Mouse (Mus musculus): ENCODE data around the gene Mrps18a. TPM values are rescaled to one million over a fixed set of nuclear protein-coding genes. Genes with fewer than 3 reads are reported as not detected.
A peak's percentile ranks its signal among the peaks of the same experiment; 100 is the strongest.

The Mrps18a gene
- polyA plus RNA-seq, 1 experiment from 2014 or later: 149 TPM

DNA sequence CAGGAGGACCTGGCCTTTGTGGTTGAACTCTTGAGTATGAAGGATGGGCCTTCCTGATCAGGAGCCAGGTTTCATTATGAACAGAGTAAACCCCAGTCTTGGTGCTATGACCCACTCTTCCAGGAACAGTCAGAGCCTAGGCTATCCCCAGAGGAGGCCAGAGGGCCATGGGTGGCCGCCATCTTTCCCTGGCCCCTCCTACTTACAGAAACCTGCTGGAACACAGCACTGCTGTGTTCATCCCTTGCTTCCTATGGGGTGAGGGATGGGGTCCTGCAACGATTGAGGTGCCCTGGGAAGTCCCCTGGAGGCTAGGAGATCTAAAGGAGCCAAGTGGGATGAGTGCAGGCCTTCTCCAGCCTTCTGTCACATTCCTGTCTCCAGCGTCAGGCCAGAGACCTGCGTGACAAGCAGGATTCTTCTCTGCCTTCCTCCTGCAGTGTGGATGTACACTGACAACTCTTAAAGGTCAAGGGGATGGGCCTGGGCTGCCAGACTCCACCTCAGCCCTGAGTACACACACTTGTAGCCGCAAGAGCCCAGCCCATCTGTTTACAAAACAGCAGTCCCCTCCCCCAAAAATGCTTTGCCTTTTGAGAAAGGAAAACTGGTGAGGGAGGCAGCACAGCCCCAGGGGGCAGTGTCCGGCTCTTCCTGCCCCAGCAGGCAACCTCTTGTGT lies 17.2 kb downstream of the Mrps18a start:
- H3K4me3 ChIP-seq: no peak overlapping the region
- H3K27me3 ChIP-seq: no peaks in the 10 kb centered on the region
- no peak overlapping the region for H3K4me2 ChIP-seq
- no peak overlapping the region for H3K27ac ChIP-seq
- 79% methylated on average over 6 of the region's 6 CpGs for WGBS
- peaks cover 74% of the 10 kb centered on the region for H3K36me3 ChIP-seq
- H3K4me1 ChIP-seq (replicated peaks): no peaks in the 10 kb centered on the region
- H3K9me3 ChIP-seq: no peaks in the 10 kb centered on the region
- ATAC-seq (ENCODE audit: low FRiP score): no peak
- peak overlapping the region; percentile 35; the same call in 1 of the 2 replicates for H3K9ac ChIP-seq

DNA sequence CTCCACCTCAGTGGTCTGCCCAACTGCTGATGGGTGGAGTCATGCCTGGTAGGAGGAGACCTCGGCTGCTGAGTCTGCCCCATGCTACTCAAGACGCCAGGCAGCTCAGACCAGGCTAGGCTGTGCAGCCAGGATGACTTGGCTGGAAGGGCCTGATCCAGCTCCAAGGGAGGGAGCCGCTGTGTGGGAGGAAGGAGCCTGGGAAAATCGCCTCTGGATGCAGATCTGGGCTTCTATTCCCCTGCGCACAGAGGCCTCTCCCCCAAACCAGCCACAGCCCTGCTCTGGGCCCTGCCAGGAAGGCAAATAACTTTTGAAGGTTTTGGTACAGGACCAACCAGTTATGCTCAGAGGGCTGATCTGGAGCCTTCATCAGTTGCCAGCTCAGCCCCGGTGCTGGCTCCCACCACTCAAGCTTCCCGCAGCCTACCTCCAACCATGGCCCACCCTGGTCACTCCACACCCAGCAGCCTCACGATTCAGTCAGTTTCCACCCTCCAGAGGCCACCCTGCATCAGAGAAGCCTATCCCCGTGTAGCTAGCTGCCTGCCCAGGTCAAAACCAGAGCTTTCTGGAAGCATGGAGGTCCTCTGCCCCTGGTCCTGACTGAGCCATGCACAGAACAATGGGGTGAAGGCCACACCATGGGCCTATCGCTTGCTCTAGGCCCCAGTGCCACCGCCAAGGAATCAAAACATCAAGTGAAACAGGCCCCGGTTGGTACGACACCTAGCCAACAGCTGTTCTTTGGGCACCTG lies 19.1 kb downstream of the Mrps18a start:
- 86% methylated on average over 13 of the region's 13 CpGs for WGBS

DNA sequence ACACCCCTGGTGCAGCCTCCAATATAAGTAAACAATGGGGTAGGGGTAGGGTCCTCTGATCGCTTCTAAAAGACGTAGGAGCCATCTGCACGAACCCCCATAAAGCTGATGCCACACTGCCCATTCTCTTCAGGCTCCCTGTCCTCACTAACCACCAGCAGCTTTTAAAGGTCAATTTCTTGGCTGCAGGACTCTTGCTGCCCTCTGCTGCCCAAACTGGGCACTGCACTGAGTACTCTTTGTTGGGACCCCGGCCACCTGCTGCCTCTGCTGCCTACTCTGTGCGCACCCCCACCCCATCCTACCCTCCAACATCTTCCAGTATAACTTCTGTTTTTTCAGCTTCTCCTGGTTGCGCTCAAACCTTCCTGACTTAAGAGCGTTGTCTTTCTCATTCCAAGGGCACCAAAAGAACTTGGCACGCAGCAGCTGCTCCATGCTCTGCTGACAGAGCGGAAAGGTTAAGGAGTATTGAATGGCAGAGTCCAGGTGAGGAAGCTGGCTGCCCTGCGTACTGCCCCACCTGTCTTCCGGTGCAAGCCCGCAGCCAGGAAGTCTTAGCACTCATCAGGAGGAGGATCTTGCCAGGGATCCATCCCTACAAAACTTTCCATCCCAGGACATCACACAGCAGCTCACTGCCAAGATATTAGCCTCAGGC lies 21.4 kb downstream of the Mrps18a start:
- 15% methylated on average over 12 of the region's 12 CpGs for WGBS
- H3K9ac ChIP-seq: no peak overlapping the region
- H3K9me3 ChIP-seq: no peaks in the 10 kb centered on the region
- H3K27me3 ChIP-seq: no peaks in the 10 kb centered on the region
- H3K4me3 ChIP-seq: no peak overlapping the region
- no peak overlapping the region for H3K4me2 ChIP-seq
- H3K4me1 ChIP-seq (replicated peaks): no peaks in the 10 kb centered on the region
- peak; percentile 60; the same call in 1 of the 2 replicates for ATAC-seq (ENCODE audit: low FRiP score)
- H3K36me3 ChIP-seq: peaks cover 36% of the 10 kb centered on the region
- H3K27ac ChIP-seq: no peak overlapping the region

More for the DNA sequence above, 19.1 kb downstream of the Mrps18a start:
- no peak overlapping the region for H3K27ac ChIP-seq
- no peaks in the 10 kb centered on the region for H3K4me1 ChIP-seq (replicated peaks)
- H3K27me3 ChIP-seq: no peaks in the 10 kb centered on the region
- no peak overlapping the region for H3K4me3 ChIP-seq
- peak overlapping the region; percentile 19; the same call in 1 of the 2 replicates for H3K9ac ChIP-seq
- ATAC-seq (ENCODE audit: low FRiP score): no peak
- H3K9me3 ChIP-seq: no peaks in the 10 kb centered on the region
- no peak overlapping the region for H3K4me2 ChIP-seq
- H3K36me3 ChIP-seq: peaks cover 54% of the 10 kb centered on the region

DNA sequence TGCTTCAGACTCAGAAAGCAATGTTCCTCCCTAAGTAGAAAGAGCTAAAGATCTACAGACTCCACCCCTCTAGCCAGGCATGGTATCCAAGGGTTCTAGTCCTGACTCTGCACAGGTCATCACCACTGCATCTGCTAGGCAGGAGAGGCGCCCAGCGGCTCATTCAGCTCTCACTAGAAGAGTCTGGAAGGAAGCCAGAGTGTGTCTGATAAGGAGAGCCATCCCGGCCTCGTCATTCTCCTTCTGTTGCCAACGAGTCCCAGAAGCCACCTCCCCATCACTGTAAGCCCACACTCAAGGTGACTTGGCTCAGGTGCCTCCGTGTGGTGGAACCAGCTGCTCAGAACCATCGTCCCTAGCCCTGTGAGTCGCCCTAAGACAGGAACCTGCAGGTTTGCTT lies 22.1 kb downstream of the Mrps18a start:
- no peak overlapping the region for H3K9ac ChIP-seq
- H3K4me3 ChIP-seq: no peak overlapping the region
- no peaks in the 10 kb centered on the region for H3K27me3 ChIP-seq
- 72% methylated on average over 8 of the region's 8 CpGs for WGBS
- H3K4me1 ChIP-seq (replicated peaks): no peaks in the 10 kb centered on the region
- no peaks in the 10 kb centered on the region for H3K9me3 ChIP-seq
- ATAC-seq (ENCODE audit: low FRiP score): no peak
- H3K4me2 ChIP-seq: no peak overlapping the region
- no peak overlapping the region for H3K27ac ChIP-seq
- peaks cover 29% of the 10 kb centered on the region for H3K36me3 ChIP-seq

DNA sequence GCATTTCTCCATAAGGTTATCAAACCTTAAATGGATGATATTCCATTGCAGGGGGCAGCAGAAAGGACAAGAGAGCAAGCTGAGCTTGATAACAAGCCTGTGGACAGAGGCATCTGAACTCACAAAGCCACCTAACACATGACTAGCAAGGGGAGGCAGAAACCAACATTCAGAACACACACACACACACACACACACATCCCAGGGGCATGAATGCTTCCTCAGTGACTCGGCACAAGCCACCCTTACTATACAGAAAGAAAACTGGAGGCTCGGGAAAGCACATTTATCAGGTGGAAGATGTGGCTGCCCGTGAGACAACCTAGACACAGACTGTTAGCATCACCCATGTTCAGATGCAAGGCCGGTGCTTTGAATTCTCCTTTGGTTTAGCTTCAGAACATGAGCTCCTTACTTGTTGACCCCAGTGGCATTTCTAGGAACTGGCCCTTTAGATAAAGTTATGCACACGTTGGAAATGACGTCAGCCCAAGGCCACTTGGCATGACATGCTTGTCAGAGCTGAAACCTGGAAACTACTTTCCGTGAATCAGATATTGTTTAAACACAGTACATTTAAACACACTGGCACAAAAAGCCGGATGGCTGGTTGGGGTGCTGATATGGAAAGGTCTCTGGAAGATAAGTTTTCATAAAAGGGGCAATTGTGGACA lies 27.9 kb downstream of the Mrps18a start:
- Histone ChIP-seq H3K27me3 (no peaks in the 10 kb centered on the region), H3K4me3 (no peak overlapping the region), H3K9ac (no peak overlapping the region), H3K36me3 (peaks cover 4% of the 10 kb centered on the region; the same call in 1 of the 2 replicates), H3K4me1 (replicated peaks) (peaks cover 13% of the 10 kb centered on the region), H3K9me3 (no peaks in the 10 kb centered on the region), H3K4me2 (no peak overlapping the region), H3K27ac (no peak overlapping the region)
- ATAC-seq (ENCODE audit: low FRiP score): no peak
- WGBS: 79% methylated on average over 8 of the region's 8 CpGs

DNA sequence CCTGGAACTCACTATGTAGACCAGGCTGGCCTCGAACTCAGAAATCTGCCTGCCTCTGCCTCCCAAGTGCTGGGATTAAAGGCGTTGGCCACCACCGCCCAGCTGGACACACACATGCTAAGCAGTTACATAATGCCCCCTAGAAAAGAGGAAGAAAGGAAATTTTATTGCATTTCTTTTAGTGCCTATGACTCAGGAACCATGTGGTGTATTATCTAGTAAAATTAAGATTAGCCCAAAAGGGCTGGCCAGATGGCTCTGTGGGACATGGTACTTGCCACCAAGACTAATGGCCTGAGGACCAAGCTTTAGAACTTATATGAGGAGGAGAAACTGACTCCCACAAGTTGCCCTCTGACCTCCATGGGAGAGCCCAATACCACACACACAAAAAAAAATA lies 29.1 kb downstream of the Mrps18a start:
- no peak overlapping the region for H3K9ac ChIP-seq
- ATAC-seq (ENCODE audit: low FRiP score): no peak

DNA sequence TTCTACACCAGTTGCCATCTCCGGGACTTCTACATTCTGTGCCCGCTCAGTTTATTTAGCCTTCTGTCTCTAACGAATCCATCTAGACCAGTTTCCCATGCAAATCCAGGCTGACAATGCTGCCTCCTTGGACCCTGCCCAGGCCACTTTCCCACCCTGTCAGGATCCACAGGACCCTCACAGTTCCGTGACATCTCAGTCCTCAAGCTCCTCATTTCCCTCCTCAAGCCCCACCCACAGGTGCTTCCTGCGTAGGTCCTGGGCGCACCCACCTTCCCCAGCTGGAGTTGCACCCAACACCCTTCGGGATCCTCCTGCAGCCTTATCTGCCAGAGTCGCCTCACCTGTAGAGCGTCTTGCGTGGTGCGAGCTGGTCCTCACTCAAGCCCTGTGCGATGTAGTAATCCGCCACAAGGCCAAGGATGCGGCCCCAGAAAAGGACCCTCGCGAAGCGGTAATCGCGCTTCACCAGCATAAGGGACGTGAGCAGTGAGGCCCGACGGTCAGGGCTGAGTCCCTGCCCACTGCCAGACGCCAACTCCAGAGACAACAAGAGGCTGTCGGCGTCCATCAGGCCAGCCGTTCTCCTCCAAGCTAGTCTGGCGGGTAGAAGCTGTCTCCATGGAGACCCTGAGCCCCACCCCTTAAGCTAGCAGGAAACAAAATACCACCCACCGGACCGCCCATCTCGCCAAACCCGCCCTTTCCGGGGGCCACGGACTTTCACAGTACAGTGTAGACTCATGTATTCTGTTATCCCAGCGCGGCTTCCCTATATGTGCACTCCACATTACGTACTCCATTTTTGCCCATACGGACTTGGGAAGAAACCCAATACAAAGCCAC lies 33.0 kb downstream of the Mrps18a start, which contains the start of gene Rsph9:
Rsph9 (minus strand) TSS at position 639 of the 846 bp plus-strand sequence.
- H3K27ac ChIP-seq: peak within 1 kb of the TSS; percentile 53; the same call in 1 of the 2 replicates
- H3K4me2 ChIP-seq: peak within 1 kb of the TSS; percentile 67
- peaks cover 35% of the 10 kb centered on the region for H3K36me3 ChIP-seq
- H3K4me1 ChIP-seq (replicated peaks): peaks cover 22% of the 10 kb centered on the region
- H3K27me3 ChIP-seq: no peaks in the 10 kb centered on the region
- H3K4me3 ChIP-seq: peak within 1 kb of the TSS; percentile 47
- WGBS: 7% methylated on average over 37 of the region's 37 CpGs
- H3K9me3 ChIP-seq: no peaks in the 10 kb centered on the region
- ATAC-seq (ENCODE audit: low FRiP score): peak; percentile 89
- H3K9ac ChIP-seq: peak within 1 kb of the TSS; percentile 69

More for the DNA sequence above, 29.1 kb downstream of the Mrps18a start:
- Histone ChIP-seq H3K4me2 (no peak overlapping the region), H3K27me3 (no peaks in the 10 kb centered on the region), H3K4me3 (no peak overlapping the region), H3K4me1 (replicated peaks) (peaks cover 22% of the 10 kb centered on the region), H3K9me3 (no peaks in the 10 kb centered on the region), H3K36me3 (peaks cover 4% of the 10 kb centered on the region; the same call in 1 of the 2 replicates), H3K27ac (no peak overlapping the region)
- 89% methylated on average over 3 of the region's 3 CpGs for WGBS

DNA sequence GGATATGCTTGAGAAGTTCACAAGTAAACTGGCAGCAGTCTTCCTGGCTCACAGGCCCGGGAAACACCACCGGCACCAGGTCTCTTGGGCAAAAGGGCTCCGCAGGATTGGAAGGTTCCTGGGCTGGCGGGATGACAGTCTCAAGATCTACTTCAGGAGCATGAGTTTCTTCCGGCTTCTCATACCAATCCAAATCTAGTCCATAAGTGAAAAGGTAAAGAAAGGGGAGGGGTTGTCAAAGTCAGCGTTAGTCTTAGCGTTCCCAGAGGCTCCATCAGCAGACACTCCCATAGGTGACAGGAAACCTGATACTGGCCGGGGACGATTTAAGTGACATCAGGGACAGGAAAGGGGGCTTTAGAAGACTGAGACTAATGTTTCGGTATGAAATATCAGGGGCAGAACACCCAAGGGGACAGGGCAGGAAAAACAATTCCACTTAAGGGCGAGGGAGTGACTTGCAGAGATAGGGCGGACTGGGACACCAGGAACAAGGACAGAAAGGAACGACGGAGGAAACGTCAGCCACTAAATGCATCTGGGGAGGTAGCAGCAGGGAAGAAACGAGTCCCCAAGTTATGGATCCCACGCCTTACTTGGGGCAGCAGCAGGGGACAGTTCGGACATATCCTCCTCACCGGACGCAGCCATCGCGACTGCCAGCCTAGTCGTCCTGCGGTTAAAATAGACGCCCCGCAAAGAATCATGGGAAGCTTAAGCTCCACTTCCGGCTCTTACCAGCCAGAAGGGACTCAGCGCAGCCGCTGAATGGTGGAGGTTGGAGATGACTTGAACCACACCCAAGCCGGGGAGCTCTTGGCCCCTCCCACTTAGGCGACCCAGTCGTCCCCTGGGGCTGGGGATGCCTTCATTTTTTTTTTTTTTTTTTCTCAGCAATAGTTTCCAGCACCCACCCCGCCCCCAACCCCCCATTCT lies 42.3 kb downstream of the Mrps18a start, which contains the start of gene Mad2l1bp:
Mad2l1bp (minus strand) TSS at position 707 of the 936 bp plus-strand sequence.
- no peaks in the 10 kb centered on the region for H3K27me3 ChIP-seq
- ATAC-seq (ENCODE audit: low FRiP score): peak; percentile 90
- H3K4me3 ChIP-seq: peak within 1 kb of the TSS; percentile 61
- WGBS: 8% methylated on average over 33 of the region's 33 CpGs
- H3K4me2 ChIP-seq: peak within 1 kb of the TSS; percentile 81
- peak within 1 kb of the TSS; percentile 61; the same call in 1 of the 2 replicates for H3K27ac ChIP-seq
- peaks cover 17% of the 10 kb centered on the region for H3K4me1 ChIP-seq (replicated peaks)
- no peaks in the 10 kb centered on the region for H3K9me3 ChIP-seq
- peak within 1 kb of the TSS; percentile 81 for H3K9ac ChIP-seq
- H3K36me3 ChIP-seq: peaks cover 8% of the 10 kb centered on the region

DNA sequence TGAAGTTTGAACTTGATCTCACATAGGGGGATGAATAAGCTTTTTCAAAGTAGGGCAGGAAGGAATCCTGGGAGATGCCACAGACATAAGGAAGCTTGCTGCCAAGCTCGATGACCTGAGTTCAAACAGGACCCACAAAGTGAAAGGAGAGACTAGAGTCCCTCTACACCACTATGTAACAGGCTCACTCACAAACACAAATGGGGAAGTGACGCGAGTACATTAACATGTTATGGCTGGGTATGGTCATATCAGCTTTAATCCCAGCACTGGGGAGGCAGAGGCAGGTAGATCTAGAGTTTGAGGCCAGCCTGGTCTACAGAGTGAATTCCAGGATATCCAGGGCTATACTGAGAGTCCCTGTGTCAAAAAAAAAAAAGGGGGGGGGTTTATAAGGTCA lies 43.5 kb downstream of the Mrps18a start:
- Histone ChIP-seq H3K9ac (no peak overlapping the region), H3K4me2 (no peak overlapping the region), H3K4me3 (no peak overlapping the region), H3K9me3 (no peaks in the 10 kb centered on the region), H3K36me3 (no peaks in the 10 kb centered on the region), H3K27ac (no peak overlapping the region), H3K27me3 (no peaks in the 10 kb centered on the region), H3K4me1 (replicated peaks) (peaks cover 17% of the 10 kb centered on the region)
- ATAC-seq (ENCODE audit: low FRiP score): no peak
- 96% methylated on average over 3 of the region's 3 CpGs for WGBS

DNA sequence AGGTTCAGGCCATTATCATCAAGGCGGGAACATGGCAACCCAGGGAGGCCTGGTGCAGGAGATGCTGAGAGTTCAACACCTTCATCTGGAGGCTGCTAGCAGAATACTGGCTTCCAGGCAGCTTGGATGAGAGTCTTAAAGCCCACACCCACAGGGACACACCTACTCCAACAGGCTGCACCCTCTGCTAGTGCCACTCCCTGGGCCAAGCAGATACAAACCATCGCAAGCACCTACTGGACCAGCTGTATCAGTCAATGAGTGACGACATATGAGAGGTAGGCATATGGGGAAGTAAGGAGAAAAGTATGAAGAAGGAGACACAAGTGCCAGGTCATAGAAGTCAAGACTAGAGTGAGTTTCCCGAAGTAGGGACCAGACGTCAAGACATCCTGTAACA lies 45.9 kb downstream of the Mrps18a start:
- Histone ChIP-seq H3K4me1 (replicated peaks) (peaks cover 23% of the 10 kb centered on the region), H3K4me3 (no peak overlapping the region), H3K27ac (no peak overlapping the region), H3K9me3 (no peaks in the 10 kb centered on the region), H3K9ac (no peak overlapping the region), H3K36me3 (no peaks in the 10 kb centered on the region), H3K27me3 (no peaks in the 10 kb centered on the region), H3K4me2 (no peak overlapping the region)
- 90% methylated on average over 5 of the region's 5 CpGs for WGBS
- ATAC-seq (ENCODE audit: low FRiP score): no peak

Measured in hindbrain, embryonic 13.5 days (tissue).